Comparison of ENCODE assay signal across 8 mouse cellular contexts in the genomic region with DNA sequence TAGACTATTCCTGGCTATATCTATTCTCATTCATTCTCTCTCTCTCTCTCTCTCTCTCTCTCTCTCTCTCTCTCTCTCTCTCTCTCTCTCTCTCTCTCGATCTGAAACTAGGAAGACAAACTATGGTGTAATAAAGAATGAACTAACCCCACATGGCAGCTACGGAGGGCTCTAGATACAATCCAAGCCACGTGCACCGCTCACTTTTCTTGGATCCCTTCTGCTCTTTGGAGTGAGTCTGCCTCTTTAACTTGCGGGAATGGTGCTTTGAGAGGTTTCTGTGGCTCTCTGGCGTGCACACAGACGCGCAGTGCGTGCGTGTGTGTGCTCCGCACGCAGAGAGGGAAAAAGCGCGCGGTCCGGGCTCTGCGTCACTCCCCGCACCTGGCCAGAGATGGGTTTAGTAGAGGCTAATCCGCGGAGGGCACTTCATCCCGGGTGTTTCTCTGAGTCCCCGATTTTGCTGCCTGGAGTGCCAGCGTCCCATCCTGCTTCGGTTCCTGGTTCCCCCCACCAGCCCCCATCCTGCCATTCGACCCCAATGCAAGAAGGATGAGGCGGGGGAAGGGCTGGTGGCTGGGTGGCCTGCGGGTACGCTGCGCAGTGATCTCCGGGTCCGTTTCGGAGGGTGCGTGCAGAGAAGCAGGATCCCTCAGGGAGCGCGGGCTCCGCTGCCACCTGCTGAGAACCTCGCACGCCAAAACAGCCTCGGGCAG. TPM values are rescaled to one million over a fixed set of nuclear protein-coding genes. Genes with fewer than 3 reads are reported as not detected.
A peak's percentile ranks its signal among the peaks of the same experiment; 100 is the strongest.
DNase-seq lines count a peak whose midpoint lies in the region; ATAC-seq and TF ChIP-seq lines count a peak whose summit lies in the region.

No protein-coding gene starts in this region.

- no peak for TF ChIP-seq CTCF in brain, embryonic 14.5 days (IDR thresholded peaks at IDR 0.05; ENCODE audit: borderline replicate concordance, extremely low read depth, insufficient read depth, insufficient read length)

- H3K4me3 ChIP-seq in kidney, embryonic 16.5 days (ENCODE audit: low read length) = peak overlapping the region; percentile 77
- peak overlapping the region; percentile 98 for H3K4me3 ChIP-seq in megakaryocyte, embryonic 14.5 days (replicated peaks)

- H3K4me2 ChIP-seq in kidney, embryonic 16.5 days (replicated peaks; ENCODE audit: low read depth, low read length) = peak overlapping the region; percentile 99

- H3K27me3 ChIP-seq in kidney, embryonic 16.5 days (ENCODE audit: insufficient read depth, low read length) = peaks cover 16% of the 10 kb centered on the region
- peaks cover 4% of the 10 kb centered on the region for H3K27me3 ChIP-seq in megakaryocyte, embryonic 14.5 days (replicated peaks)
- no peaks in the 10 kb centered on the region for H3K27me3 ChIP-seq in splenic B cell, adult 2 months (ENCODE audit: control insufficient read depth, insufficient read depth, low read length, poor library complexity, severe bottlenecking)

- H3K36me3 ChIP-seq in kidney, embryonic 16.5 days (ENCODE audit: insufficient read depth, low read length) = no peaks in the 10 kb centered on the region
- peaks cover 5% of the 10 kb centered on the region for H3K36me3 ChIP-seq in megakaryocyte, embryonic 14.5 days (replicated peaks; ENCODE audit: low read length)
- H3K36me3 ChIP-seq in splenic B cell, adult 2 months (ENCODE audit: control insufficient read depth, insufficient read depth, low read length, poor library complexity, severe bottlenecking) = no peaks in the 10 kb centered on the region

- TF ChIP-seq POLR2A in brain, embryonic 14.5 days (IDR thresholded peaks at IDR 0.05; ENCODE audit: borderline replicate concordance, extremely low read depth, insufficient read depth, insufficient read length, poor library complexity, severe bottlenecking) = no peak

- no peak for DNase-seq in kidney, adult 11 months
- DNase-seq in brain, embryonic 14.5 days (ENCODE audit: low read depth) = peak; percentile 65
- peak; percentile 29 to 61 for DNase-seq in frontal cortex, adult 2 months (ENCODE audit: extremely low spot score in 1 of 2, low spot score in 1 of 2)
- peak; percentile 21 for DNase-seq in left cerebral cortex, adult 11 months (ENCODE audit: low spot score)
- DNase-seq in splenic B cell, adult 2 months (ENCODE audit: low read depth, low spot score) = peak; percentile 35

- peaks cover 25% of the 10 kb centered on the region for H3K4me1 ChIP-seq in kidney, embryonic 16.5 days (ENCODE audit: insufficient read depth, low read length)
- H3K4me1 ChIP-seq in megakaryocyte, embryonic 14.5 days = peaks cover 81% of the 10 kb centered on the region

- under 1% methylated on average over 37 of the region's 39 CpGs for WGBS in kidney, embryonic 16.5 days

- no peak overlapping the region for H3K27ac ChIP-seq in kidney, embryonic 16.5 days (ENCODE audit: low read length)

- H3K9me3 ChIP-seq in kidney, embryonic 16.5 days (ENCODE audit: low read length) = no peaks in the 10 kb centered on the region
- no peaks in the 10 kb centered on the region for H3K9me3 ChIP-seq in megakaryocyte, embryonic 14.5 days

- ATAC-seq in kidney, embryonic 16.5 days (ENCODE audit: low FRiP score, low TSS enrichment) = peak; percentile 21
- no peak for ATAC-seq in monocyte, adult 5-6 weeks (replicated peaks; ENCODE audit: insufficient number of reproducible peaks, low FRiP score, low TSS enrichment, poor library complexity, severe bottlenecking)

- H3K9ac ChIP-seq in kidney, embryonic 16.5 days (replicated peaks; ENCODE audit: low read length) = peak overlapping the region; percentile 73

RNA-seq across cellular contexts. Expression of gene Tbc1d1, which starts 3.1 kb away (rescaled TPM):
- 39.5 and 40.7 TPM in 2 replicates for polyA plus RNA-seq in kidney, embryonic 16.5 days (2015; fragmentation: Nextera tagmentation; extraction: Ambion mirVana)
- polyA plus RNA-seq in brain, embryonic 14.5 days (2012; rRNA removed) = 16.0 and 17.8 TPM in 2 replicates
- 14.4 and 16.1 TPM in 2 replicates for polyA plus RNA-seq in frontal cortex, adult 2 months (2012; rRNA removed)
- polyA plus RNA-seq in megakaryocyte, embryonic 14.5 days (2012; ENCODE audit: insufficient read depth, low replicate concordance) = 3.8 and 5.4 TPM in 2 replicates
- total RNA-seq in monocyte, adult 5-6 weeks (2017) = 61.0 to 74.1 TPM (median 62.6 TPM) in 3 replicates
